Comparison of ENCODE assay signal across 16 mouse cellular contexts in genomic region chr1:86931606-86932379, GRCm38 (mm10).
DNase-seq lines count a peak whose midpoint lies in the region; ATAC-seq and TF ChIP-seq lines count a peak whose summit lies in the region.
"Had no signal": no experiment of that assay in that cellular context is flagged by ENCODE, and none has a peak within 500 bp of the region (broad histone marks: within the 10 kb centered on the region; RNA-seq: fewer than 3 reads in every experiment).

No protein-coding gene starts in this region.

- no peaks in the 10 kb centered on the region for H3K27me3 ChIP-seq in midbrain, postnatal 0 days (ENCODE audit: insufficient read depth, low read length)
- H3K27me3 ChIP-seq: embryonic facial prominence, embryonic 12.5 days; heart, embryonic 12.5 days; neural tube, embryonic 15.5 days had no signal

- H3K4me2 ChIP-seq in midbrain, postnatal 0 days (ENCODE audit: low read depth, low read length, poor library complexity, severe bottlenecking) = no peak overlapping the region
- H3K4me2 ChIP-seq: embryonic facial prominence, embryonic 12.5 days; heart, embryonic 12.5 days; midbrain, embryonic 11.5 days; neural tube, embryonic 15.5 days had no signal

- H3K4me1 ChIP-seq in cortical plate, adult 2 months (ENCODE audit: control insufficient read depth, insufficient read depth, low read length) = peaks cover 9% of the 10 kb centered on the region
- H3K4me1 ChIP-seq in midbrain, postnatal 0 days (ENCODE audit: insufficient read depth, low read length) = no peaks in the 10 kb centered on the region
- H3K4me1 ChIP-seq: embryonic facial prominence, embryonic 12.5 days; heart, embryonic 12.5 days; neural tube, embryonic 15.5 days had no signal

- TF ChIP-seq POLR2A in cortical plate, adult 2 months (IDR thresholded peaks at IDR 0.05; ENCODE audit: extremely low read depth, insufficient read depth, low read length) = no peak

- H3K4me3 ChIP-seq in cortical plate, adult 2 months (ENCODE audit: insufficient read depth, low read length) = no peak overlapping the region
- no peak overlapping the region for H3K4me3 ChIP-seq in midbrain, postnatal 0 days (ENCODE audit: low read depth, low read length)
- H3K4me3 ChIP-seq: embryonic facial prominence, embryonic 12.5 days; heart, embryonic 12.5 days; neural tube, embryonic 15.5 days had no signal

- no peaks in the 10 kb centered on the region for H3K9me3 ChIP-seq in midbrain, postnatal 0 days (ENCODE audit: low read length)
- H3K9me3 ChIP-seq: embryonic facial prominence, embryonic 12.5 days; heart, embryonic 12.5 days; neural tube, embryonic 15.5 days had no signal

- peak; percentile 76 for DNase-seq in layer of hippocampus, adult 11-12 months (ENCODE audit: low spot score)
- DNase-seq in layer of hippocampus, postnatal 25 days (ENCODE audit: extremely low spot score in 1 of 2, low spot score in 1 of 2) = no peak
- peak; percentile 42 to 88 for DNase-seq in layer of hippocampus, adult 18-20 months (ENCODE audit: low spot score in 2 of 2)
- DNase-seq in left cerebral cortex, adult 9 months (ENCODE audit: low spot score in 2 of 2) = peak; percentile 51 to 68
- no peak for DNase-seq in kidney, postnatal 4 days
- no peak for DNase-seq in thymus, postnatal 14 days
- DNase-seq in midbrain, postnatal 0 days (ENCODE audit: low spot score) = no peak
- DNase-seq: cerebellum, adult 11-12 months; cerebellum, postnatal 36 days; gastrocnemius, postnatal 10 days; liver had no signal

- H3K9ac ChIP-seq in midbrain, postnatal 0 days (replicated peaks; ENCODE audit: low read length, poor library complexity, severe bottlenecking) = no peak overlapping the region
- H3K9ac ChIP-seq: embryonic facial prominence, embryonic 12.5 days; heart, embryonic 12.5 days; neural tube, embryonic 15.5 days had no signal

- peak overlapping the region; percentile 77; the same call in 1 of the 2 replicates for H3K27ac ChIP-seq in cortical plate, adult 2 months (ENCODE audit: insufficient read depth, low read length)
- no peak overlapping the region for H3K27ac ChIP-seq in midbrain, postnatal 0 days (ENCODE audit: low read depth, low read length)
- H3K27ac ChIP-seq: embryonic facial prominence, embryonic 12.5 days; neural tube, embryonic 15.5 days had no signal

- no peak for ATAC-seq in midbrain, postnatal 0 days (ENCODE audit: low FRiP score)

- no peaks in the 10 kb centered on the region; the same call in none of the 2 replicates for H3K36me3 ChIP-seq in midbrain, postnatal 0 days (ENCODE audit: insufficient read depth, low read length)
- H3K36me3 ChIP-seq: neural tube, embryonic 15.5 days had no signal

- TF ChIP-seq CTCF in cortical plate, adult 2 months (IDR thresholded peaks at IDR 0.05; ENCODE audit: extremely low read depth, insufficient read depth, low read length) = no peak
- no peak for TF ChIP-seq CTCF in midbrain, postnatal 0 days (IDR thresholded peaks at IDR 0.05)

- 99% methylated on average over 4 of the region's 4 CpGs for WGBS in midbrain, postnatal 0 days

Comparison
In these comparisons a context has a peak if more than half of its experiments do, and no peak if none do; other contexts are left out.
1. DNase-seq: peak in layer of hippocampus, adult 11-12 months (single experiment), layer of hippocampus, adult 18-20 months (2 of 2) and left cerebral cortex, adult 9 months (2 of 2); none in layer of hippocampus, postnatal 25 days (0 of 2), kidney, postnatal 4 days (0 of 2), thymus, postnatal 14 days (single experiment) and midbrain, postnatal 0 days (single experiment).